Mouse (Mus musculus) embryonic facial prominence, embryonic 13.5 days (tissue): ENCODE results near the gene Hoxb9. TPM values are rescaled to one million over a fixed set of nuclear protein-coding genes. Genes with fewer than 3 reads are reported as not detected.

Experiments used
- ATAC-seq: fragments of 200-750 bp; cut with Nextera tagmentation; 2 replicates; pipeline ENCODE4 v1.8.0; 2017; ENCODE audit warnings: low read depth; ENCODE audit not compliant: insufficient number of reproducible peaks, insufficient read depth, low FRiP score, low TSS enrichment
- H3K27ac ChIP-seq: fragments of 300-500 bp; sonication (generic); 2 replicates; pipeline ENCODE4 v1.5.1; 2015; ENCODE audit warnings: moderate library complexity, mild to moderate bottlenecking, inconsistent platforms
- H3K27me3 ChIP-seq: fragments of 300-500 bp; sonication (generic); 2 replicates; pipeline ENCODE4 v1.6.1; 2015; ENCODE audit warnings: mild to moderate bottlenecking, inconsistent platforms
- H3K36me3 ChIP-seq: fragments of 300-500 bp; sonication (generic); 2 replicates; pipeline ENCODE4 v1.6.1; 2015; ENCODE audit warnings: mild to moderate bottlenecking, inconsistent platforms
- H3K4me1 ChIP-seq: fragments of 300-500 bp; sonication (generic); 2 replicates; pipeline ENCODE4 v1.6.1; 2015; ENCODE audit warnings: inconsistent platforms
- H3K4me2 ChIP-seq: fragments of 300-500 bp; sonication (generic); 2 replicates; pipeline ENCODE4 v1.6.1; 2015; ENCODE audit warnings: moderate library complexity, mild to moderate bottlenecking, inconsistent platforms
- H3K4me3 ChIP-seq: fragments of 300-500 bp; sonication (generic); 2 replicates; pipeline ENCODE4 v1.5.1; 2015; ENCODE audit warnings: mild to moderate bottlenecking, inconsistent platforms
- H3K9ac ChIP-seq: fragments of 300-500 bp; sonication (generic); 2 replicates; pipeline ENCODE4 v1.6.1; 2015; ENCODE audit warnings: mild to moderate bottlenecking, inconsistent platforms
- H3K9me3 ChIP-seq: fragments of 300-500 bp; sonication (generic); 2 replicates; pipeline ENCODE4 v1.6.1; 2016; ENCODE audit warnings: inconsistent platforms
- WGBS: fragments of 180-500 bp; shearing (Covaris S2); methylation state at CpG from one replicate; pipeline ENCODE4 v1.1.7; 2015; ENCODE audit warnings: mixed read lengths; 5-methylcytosine and 5-hydroxymethylcytosine counted together
- polyA plus RNA-seq: library from polyadenylated mRNA; unstranded; fragments of >200 nt; fragmentation: Nextera tagmentation; extraction: Ambion mirVana; gene quantifications from 2 replicates; pipeline ENCODE4 v1.2.1, GENCODE M21; 2015

Hoxb9 gene
- polyA plus RNA-seq, 1 experiment from 2014 or later, result 0.13 TPM

- Histone ChIP-seq H3K36me3 (no peaks in the 10 kb centered on the region), H3K4me3 (no peak overlapping the region), H3K27ac (no peak overlapping the region), H3K9ac (no peak overlapping the region), H3K4me1 (peaks cover 11% of the 10 kb centered on the region; the same call in 1 of the 2 replicates), H3K27me3 (peaks cover 100% of the 10 kb centered on the region), H3K9me3 (no peaks in the 10 kb centered on the region), H3K4me2 (no peak overlapping the region)
- WGBS, result 9% methylated on average over 1 of the region's 1 CpGs
- ATAC-seq, result no peak
Observed at GRCm38 (mm10) chr11:96288455-96289221, 17.4 kb downstream of the Hoxb9 start.

DNA sequence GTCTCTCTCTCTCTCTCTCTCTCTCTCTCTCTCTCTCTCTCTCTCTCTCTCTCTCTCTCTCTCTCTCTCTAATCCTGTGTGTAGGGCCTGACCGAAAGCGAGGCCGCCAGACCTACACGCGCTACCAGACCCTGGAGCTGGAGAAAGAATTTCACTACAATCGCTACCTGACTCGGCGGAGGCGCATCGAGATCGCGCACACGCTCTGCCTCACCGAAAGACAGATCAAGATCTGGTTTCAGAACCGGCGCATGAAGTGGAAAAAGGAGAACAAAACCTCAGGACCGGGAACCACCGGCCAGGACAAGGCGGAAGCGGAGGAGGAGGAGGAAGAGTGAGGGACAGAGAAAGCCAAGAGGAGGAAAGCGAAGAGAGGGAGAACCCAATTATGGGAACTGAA is 18.0 kb downstream of the Hoxb9 start:
- Histone ChIP-seq H3K36me3 (no peaks in the 10 kb centered on the region), H3K4me3 (no peak overlapping the region), H3K27me3 (peaks cover 100% of the 10 kb centered on the region), H3K4me1 (peaks cover 8% of the 10 kb centered on the region; the same call in 1 of the 2 replicates), H3K9me3 (no peaks in the 10 kb centered on the region), H3K27ac (no peak overlapping the region), H3K4me2 (no peak overlapping the region), H3K9ac (no peak overlapping the region)
- no peak for ATAC-seq
- under 1% methylated on average over 21 of the region's 21 CpGs for WGBS

DNA sequence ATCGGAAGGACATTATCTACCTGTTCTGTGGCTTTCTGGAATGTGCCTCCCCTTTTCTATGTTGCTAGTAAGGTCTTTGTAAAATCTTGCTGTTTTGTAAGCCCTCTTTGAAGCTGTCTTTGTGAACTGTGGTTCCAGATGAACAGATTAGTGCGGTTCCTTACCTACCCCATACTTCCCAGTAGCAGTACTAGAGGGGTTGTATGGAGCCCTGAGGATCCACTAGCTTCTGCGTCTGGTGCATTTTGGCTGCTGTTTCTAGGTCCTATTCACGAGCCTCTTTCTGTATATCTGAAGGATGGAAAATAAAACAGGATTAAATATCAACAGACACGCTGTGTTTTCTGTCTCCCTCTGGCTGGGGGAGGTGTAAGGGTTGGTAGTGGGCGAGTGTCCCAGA is 18.6 kb downstream of the Hoxb9 start:
- Histone ChIP-seq H3K27ac (no peak overlapping the region), H3K4me3 (no peak overlapping the region), H3K9ac (no peak overlapping the region), H3K4me1 (peaks cover 4% of the 10 kb centered on the region; the same call in 1 of the 2 replicates), H3K27me3 (peaks cover 100% of the 10 kb centered on the region), H3K4me2 (no peak overlapping the region), H3K9me3 (no peaks in the 10 kb centered on the region), H3K36me3 (no peaks in the 10 kb centered on the region)
- 5% methylated on average over 6 of the region's 6 CpGs for WGBS
- ATAC-seq, result no peak

- H3K9ac ChIP-seq, result no peak overlapping the region
- H3K4me1 ChIP-seq, result peaks cover 4% of the 10 kb centered on the region; the same call in 1 of the 2 replicates
- H3K36me3 ChIP-seq, result no peaks in the 10 kb centered on the region
- no peak for ATAC-seq
- H3K4me2 ChIP-seq, result no peak overlapping the region
- H3K9me3 ChIP-seq, result no peaks in the 10 kb centered on the region
- no peak overlapping the region for H3K27ac ChIP-seq
- 3% methylated on average over 17 of the region's 17 CpGs for WGBS
- H3K27me3 ChIP-seq, result peaks cover 100% of the 10 kb centered on the region
- H3K4me3 ChIP-seq, result no peak overlapping the region
Observed at GRCm38 (mm10) chr11:96290705-96291355, 19.6 kb downstream of the Hoxb9 start.

DNA sequence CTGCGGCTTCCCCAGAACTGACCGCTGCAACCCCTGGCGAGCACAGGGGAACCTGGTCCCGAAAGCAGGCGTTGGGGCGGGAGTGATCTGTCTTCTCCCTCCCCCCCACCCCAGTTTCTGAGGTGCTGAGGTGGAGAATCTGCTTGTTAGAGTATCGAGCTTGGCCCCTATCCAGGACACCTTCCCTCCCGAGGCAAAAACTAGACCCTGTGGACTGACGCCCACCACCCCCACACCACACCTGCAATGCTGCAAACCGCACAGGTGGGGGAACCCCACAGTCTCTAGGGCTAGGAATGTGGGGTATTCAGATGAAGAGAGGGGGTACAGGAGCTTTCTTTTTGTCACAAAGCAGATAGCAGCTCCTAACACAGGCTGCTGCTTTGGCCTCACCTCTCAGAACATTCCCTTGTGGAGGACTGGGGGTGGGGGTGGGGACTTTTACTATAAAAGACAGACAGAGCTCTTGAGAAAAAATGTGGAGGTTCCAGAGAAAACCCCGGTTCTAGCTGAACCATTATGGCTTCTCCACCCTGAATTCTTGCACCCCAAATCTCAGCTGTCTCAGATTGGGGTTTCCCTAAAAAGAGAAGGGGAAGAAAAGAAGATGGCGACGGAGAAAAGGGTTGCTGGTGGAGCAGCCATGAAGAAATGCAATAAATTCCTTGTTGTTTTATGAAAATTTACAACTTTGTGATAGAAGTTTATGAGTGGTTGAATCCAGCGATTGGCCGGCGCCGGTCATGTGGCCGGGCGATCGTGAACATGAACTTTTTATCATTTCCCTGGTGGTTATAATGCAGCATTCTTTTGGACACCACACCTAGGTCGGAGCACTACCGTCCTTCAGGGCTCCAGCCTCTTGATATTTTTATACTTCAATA is 20.7 kb downstream of the Hoxb9 start, which contains the start of gene Hoxb6:
TSS of gene Hoxb6 (plus strand) at position 796 of the 884 bp plus-strand sequence.
- Histone ChIP-seq H3K27ac (no peak within 1 kb of the TSS), H3K4me2 (no peak within 1 kb of the TSS), H3K36me3 (no peaks in the 10 kb centered on the region), H3K4me3 (no peak within 1 kb of the TSS), H3K4me1 (peaks cover under 1% of the 10 kb centered on the region; the same call in 1 of the 2 replicates), H3K9me3 (no peaks in the 10 kb centered on the region), H3K9ac (no peak within 1 kb of the TSS), H3K27me3 (peaks cover 100% of the 10 kb centered on the region)
- WGBS, result 2% methylated on average over 22 of the region's 22 CpGs
- ATAC-seq, result no peak

GRCm38 (mm10) chr11:96292565-96293301 is 21.5 kb downstream of the Hoxb9 start:
- WGBS, result 1% methylated on average over 12 of the region's 12 CpGs
- no peak for ATAC-seq
- Histone ChIP-seq H3K4me3 (no peak overlapping the region), H3K9ac (no peak overlapping the region), H3K36me3 (no peaks in the 10 kb centered on the region), H3K27ac (no peak overlapping the region), H3K4me2 (no peak overlapping the region), H3K4me1 (no peaks in the 10 kb centered on the region), H3K9me3 (no peaks in the 10 kb centered on the region), H3K27me3 (peaks cover 100% of the 10 kb centered on the region)

- Histone ChIP-seq H3K36me3 (no peaks in the 10 kb centered on the region), H3K9me3 (no peaks in the 10 kb centered on the region), H3K27me3 (peaks cover 100% of the 10 kb centered on the region), H3K4me2 (no peak overlapping the region), H3K27ac (no peak overlapping the region), H3K9ac (no peak overlapping the region), H3K4me1 (no peaks in the 10 kb centered on the region), H3K4me3 (no peak overlapping the region)
- no peak for ATAC-seq
- under 1% methylated on average over 22 of the region's 22 CpGs for WGBS
Observed at GRCm38 (mm10) chr11:96293302-96293921, 22.2 kb downstream of the Hoxb9 start.

DNA sequence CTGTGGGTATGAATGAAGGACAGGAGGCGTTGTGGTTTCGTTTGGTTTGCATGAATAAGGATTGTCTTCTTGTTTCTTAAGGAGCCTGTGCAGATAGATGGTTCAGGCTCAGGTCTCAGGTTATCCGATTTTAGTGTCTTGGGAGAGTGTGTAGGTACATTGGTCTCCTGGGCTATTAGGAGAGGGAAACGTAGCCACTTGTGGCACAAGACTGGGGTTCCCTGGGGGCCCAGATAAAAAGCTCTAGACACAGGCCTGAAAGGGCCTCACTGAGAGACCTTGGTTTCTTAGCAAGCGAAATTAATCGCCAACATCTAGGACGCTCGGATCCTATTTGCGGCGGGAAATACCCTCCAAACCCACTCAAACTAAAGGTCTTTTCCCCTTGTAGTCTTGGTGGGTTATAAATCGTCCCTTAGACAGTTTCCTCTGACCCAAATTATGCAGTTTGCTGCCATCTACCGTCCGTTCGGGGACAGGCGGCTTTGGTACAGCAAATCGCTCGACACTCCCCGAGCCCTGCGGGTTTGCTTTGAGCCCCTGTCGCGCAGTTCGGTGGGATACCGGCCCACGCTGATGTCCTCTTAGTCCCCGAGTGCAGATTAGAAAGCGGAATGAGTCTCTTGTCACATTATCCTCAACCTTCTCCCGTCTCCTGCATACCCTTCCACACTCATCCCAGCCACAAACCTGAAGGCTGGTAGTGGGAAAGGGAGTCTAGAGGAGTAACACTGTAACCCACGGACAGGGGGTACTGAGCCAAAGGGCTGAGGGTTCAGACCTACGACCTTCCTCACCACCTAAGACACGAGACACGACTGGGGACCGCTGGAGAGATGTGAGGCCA is 23.2 kb downstream of the Hoxb9 start:
- no peak for ATAC-seq
- Histone ChIP-seq H3K9ac (no peak overlapping the region), H3K4me1 (peaks cover 5% of the 10 kb centered on the region; the same call in 1 of the 2 replicates), H3K4me2 (no peak overlapping the region), H3K27ac (no peak overlapping the region), H3K9me3 (no peaks in the 10 kb centered on the region), H3K4me3 (no peak overlapping the region), H3K36me3 (no peaks in the 10 kb centered on the region), H3K27me3 (peaks cover 100% of the 10 kb centered on the region)
- WGBS, result under 1% methylated on average over 32 of the region's 32 CpGs

- Histone ChIP-seq H3K9ac (no peak overlapping the region), H3K4me1 (peaks cover 5% of the 10 kb centered on the region; the same call in 1 of the 2 replicates), H3K27ac (no peak overlapping the region), H3K4me3 (no peak overlapping the region), H3K36me3 (no peaks in the 10 kb centered on the region), H3K4me2 (no peak overlapping the region), H3K9me3 (no peaks in the 10 kb centered on the region), H3K27me3 (peaks cover 100% of the 10 kb centered on the region)
- no peak for ATAC-seq
- WGBS, result 1% methylated on average over 30 of the region's 30 CpGs
Observed at GRCm38 (mm10) chr11:96295092-96295835, 24.0 kb downstream of the Hoxb9 start.
